Mouse (Mus musculus) regulatory T cell (primary cell): ENCODE data around the gene Trim16.

ENCODE experiments used
- in situ Hi-C: fragments of 300-600 bp; cut with MboI, MseI; formaldehyde crosslinking; loops from one replicate; pipeline ENCODE4 v1.15.1; 2025; ENCODE audit warnings: high pct_unique_total_duplicates

Gene Trim16

GRCm38 (mm10) chr11:62890796-62891195 lies 70.8 kb downstream of the Trim16 start:
- in situ Hi-C loops, result no loop called here

- in situ Hi-C loops, result no loop called here
Observed at GRCm38 (mm10) chr11:62891763-62892162, 71.7 kb downstream of the Trim16 start.
